Mouse (Mus musculus) lung, adult 18-20 months (tissue): ENCODE data around the gene Zfp788.
"Not testable (repeated sequence)": the region's sequence is repeated elsewhere in the genome, so short reads cannot be mapped to it uniquely, and the experiment has no call there.

Experiments used
- DNase-seq, 2 experiments: peaks; one replicate each; pipeline ENCODE4 v3.0.0; 2022; ENCODE audit warnings: mixed read lengths in 2 of 2

The Zfp788 gene

GRCm38 (mm10) chr7:41632409-41633220 is at the start of gene Zfp788:
Gene Zfp788, plus strand, starts transcription at chr7:41633203.
- peak; percentile 96 to 98 for DNase-seq

DNA sequence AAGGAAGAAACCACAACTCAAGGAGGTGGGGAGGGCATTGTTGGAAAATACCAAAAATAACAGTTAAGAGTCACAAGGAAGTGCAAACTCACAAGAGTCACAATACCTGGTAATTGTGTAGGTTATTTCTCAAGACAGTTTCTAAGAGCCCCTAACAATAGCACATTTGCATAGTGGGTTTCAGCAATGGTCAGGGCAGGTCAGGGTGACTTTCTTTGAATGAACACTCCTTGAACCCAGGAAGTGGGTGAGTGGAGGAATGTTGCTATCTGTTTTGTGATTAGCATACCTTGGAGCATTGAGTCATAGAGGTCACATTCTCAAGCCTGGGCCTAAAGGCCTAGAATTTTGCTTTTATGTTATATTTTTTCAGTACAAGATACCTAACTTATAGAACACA is 45.2 kb upstream of the Zfp788 start:
- DNase-seq = not testable (repeated sequence)

- DNase-seq = no peak
These were observed 34.4 kb upstream of the Zfp788 start for GRCm38 (mm10) chr7:41598615-41599014.

- peak; percentile 94 to 95 for DNase-seq
These were observed 33.8 kb upstream of the Zfp788 start, which contains the start of gene 2610021A01Rik for GRCm38 (mm10) chr7:41599034-41599813. Gene 2610021A01Rik, plus strand, starts transcription at chr7:41599230.

DNA sequence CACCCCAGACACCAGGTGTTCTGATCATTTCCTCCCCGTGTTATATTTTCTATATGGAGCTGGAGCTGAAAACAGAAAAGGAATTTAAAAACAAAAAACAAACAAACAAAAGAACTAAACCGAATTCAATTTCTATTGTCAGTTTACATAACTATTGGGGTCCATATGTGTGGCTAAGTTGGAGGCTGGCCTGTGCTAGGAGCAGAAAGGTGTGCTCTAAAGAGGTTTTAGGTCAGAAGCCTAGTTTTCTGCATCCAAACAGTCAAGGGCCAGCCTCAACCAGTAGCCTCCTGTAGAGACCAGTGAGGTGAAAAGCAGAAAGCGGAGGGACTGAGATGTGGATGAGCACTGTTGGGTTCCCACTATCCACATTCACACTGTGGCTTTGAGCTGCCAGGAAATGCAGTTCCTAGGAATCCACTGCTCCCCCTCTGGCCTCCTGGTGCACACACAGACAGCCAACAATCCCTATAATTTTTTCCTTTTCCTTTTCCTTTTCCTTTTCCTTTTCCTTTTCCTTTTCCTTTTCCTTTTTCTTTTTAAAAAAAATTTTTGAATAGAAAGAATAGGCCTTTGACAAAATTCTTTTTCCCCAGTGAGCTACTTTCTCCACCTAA is 33.0 kb upstream of the Zfp788 start:
- no peak for DNase-seq

- no peak for DNase-seq
These were observed 21.3 kb upstream of the Zfp788 start for GRCm38 (mm10) chr7:41611654-41612053.

DNA sequence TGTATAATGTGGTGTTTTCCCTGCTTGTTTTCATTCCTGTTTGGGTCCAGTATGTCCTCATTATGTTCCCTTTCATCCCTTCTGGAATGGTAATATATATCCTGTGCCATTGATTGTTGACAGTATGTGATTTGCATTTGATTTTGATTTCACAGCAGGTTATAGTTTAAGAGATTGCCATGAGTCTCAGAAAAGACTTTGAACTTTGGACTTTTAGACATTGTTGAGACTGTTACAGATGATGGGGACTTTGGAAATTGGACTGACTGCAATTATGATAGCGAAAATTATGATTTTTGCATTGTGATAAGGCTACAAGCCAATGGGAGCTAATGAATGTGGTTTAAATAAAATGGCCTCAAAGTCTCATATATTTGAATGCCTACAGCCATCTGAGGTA is 16.8 kb upstream of the Zfp788 start:
- DNase-seq = not testable (repeated sequence)

GRCm38 (mm10) chr7:41633221-41633984 is 400 bp downstream of the Zfp788 start:
- peak; percentile 91 to 93 for DNase-seq

DNA sequence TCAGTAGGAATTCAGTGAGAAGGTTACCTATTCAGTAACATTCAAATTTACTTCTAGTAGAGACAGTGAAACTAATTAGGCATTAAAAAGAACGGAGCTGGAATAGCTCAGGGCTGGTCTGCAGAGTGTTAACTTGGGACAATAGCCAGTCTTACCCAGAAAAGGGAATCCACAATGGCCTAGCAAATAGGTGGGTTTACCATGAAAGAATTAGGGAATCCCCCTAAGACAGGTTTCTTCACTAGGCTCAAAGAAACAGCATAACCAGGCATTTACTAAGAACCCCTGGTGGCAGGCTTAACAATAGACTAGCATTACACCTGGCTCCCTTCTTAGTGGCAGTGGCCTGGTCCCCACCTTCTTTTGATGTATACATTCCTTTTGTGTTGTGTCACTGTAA is 41.3 kb downstream of the Zfp788 start:
- not testable (repeated sequence) for DNase-seq
